Mouse (Mus musculus) CD4-positive, CD25-positive, alpha-beta regulatory T cell, adult 4 months (primary cell): ENCODE measurements at regions not wholly inside any gene's neighbourhood (a gene's known extent, or its start where the extent isn't known, plus 50 kb on each side); places are given as distances from the start of the nearest gene placed in this dataset.
A peak's percentile ranks its signal among the peaks of the same experiment; 100 is the strongest.

Source experiments
- ATAC-seq: one replicate; pipeline ENCODE4 v1.8.0; 2017

- peak; percentile 45 for ATAC-seq
Measured at GRCm38 (mm10) chr3:82207321-82207720, 61.7 kb upstream of the Gucy1a1 start.
